Mouse (Mus musculus) thymus, postnatal 14 days (tissue): Measurements from ENCODE around the gene Brpf3.
"Not testable (repeated sequence)": the region's sequence is repeated elsewhere in the genome, so short reads cannot be mapped to it uniquely, and the experiment has no call there.

Experiments
- DNase-seq: peaks from one replicate; pipeline ENCODE4 v3.0.0; 2021

Brpf3 gene

GRCm38 (mm10) chr17:28831065-28831464 is 30.2 kb downstream of the Brpf3 start:
- DNase-seq = no peak

GRCm38 (mm10) chr17:28832040-28832439 is 31.1 kb downstream of the Brpf3 start:
- no peak for DNase-seq

DNA sequence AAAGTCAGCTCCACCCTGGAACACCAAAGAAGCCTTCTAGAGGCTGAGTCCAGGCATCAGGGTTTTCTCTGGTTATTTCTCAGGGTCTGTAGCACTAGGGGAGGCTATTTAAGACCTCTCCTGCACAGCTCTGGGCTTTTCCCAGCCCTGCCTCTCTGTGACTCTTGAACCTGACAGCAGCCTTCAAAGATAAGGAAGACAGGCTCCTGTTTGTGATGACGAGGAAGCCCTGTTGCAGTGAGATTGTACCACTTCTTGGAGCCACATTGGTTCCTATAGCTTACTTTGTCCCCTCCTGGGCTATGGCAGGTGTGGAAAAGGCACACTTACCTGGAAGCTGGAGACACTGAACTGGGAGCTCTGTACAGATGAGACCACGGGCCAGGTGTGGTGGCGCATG is 32.0 kb downstream of the Brpf3 start:
- DNase-seq = no peak

GRCm38 (mm10) chr17:28834676-28835075 is 33.8 kb downstream of the Brpf3 start:
- peak; percentile 52 for DNase-seq

DNA sequence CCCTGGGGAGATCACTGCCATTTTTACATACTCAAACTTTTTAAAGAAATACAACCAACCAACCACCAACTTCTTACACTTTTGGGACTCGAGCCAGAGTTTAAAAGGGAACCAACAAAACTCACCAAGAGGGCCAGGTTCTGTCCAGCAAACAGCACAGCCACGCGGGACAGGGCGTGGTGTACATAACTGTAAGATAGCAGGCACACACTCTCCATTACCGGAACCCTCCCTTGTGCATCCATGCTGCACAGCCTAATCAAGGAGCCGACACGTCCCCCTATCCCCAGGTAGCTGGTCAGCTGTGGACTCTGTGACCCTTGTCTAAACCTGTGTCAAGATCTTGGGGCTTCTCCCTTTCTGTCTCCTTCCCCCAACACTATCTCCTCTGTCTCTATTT is 37.0 kb downstream of the Brpf3 start:
- no peak for DNase-seq

- DNase-seq = not testable (repeated sequence)
These were observed 41.1 kb downstream of the Brpf3 start for GRCm38 (mm10) chr17:28841947-28842346.

- no peak for DNase-seq
These were observed 42.8 kb downstream of the Brpf3 start for GRCm38 (mm10) chr17:28843665-28844064.

DNA sequence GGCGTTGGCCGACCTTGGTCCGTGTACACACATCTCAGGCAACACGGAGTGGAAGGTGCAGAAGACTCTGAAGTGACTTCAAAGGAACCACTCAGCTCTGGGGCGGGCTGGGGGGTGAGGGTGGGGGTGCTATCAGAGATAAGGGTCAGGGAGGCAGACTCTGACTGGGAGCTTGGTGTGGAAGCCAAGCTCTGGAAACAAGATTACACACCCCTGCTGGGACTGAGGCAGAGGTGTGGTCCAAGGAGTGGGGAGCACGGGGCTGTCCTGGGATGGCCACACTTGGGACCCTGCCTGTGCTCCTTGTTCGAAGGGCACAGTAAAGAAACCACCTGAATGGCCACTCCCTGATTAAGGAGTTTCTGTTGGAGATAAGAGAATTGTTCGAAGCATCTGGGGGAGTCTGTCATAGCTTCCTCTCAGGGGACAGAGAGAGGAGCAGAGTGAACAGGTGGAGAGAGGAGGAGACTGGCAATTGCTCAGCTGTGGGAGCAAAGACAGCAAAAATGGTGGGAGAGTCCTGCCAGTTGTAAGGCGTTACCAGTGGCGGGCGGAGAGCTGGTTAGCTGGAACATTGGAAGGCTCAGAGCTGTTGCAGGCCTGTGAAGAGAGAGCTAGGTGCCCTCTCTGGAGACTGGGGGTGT is 46.2 kb downstream of the Brpf3 start:
- no peak for DNase-seq

DNA sequence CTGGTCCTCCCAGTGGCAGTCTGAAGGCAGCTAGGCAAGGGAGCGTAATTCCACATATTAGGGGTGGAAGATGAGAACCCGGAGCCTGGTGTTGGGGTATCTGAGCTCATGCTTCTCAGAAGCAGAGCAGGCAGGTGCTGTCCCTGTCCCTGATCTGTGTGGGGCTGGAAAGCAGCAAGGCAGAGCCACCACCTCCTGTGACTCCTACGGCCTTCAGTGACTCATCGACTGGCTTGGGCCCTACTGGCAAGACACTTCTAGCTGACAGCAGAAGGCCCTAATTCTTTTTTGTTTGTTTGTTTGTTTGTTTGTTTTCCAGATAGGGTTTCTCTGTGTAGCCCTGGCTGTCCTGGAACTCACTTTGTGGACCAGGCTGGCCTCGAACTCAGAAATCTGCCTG is 49.6 kb downstream of the Brpf3 start:
- no peak for DNase-seq

- no peak for DNase-seq
These were observed 53.5 kb downstream of the Brpf3 start for GRCm38 (mm10) chr17:28854377-28854776.

DNA sequence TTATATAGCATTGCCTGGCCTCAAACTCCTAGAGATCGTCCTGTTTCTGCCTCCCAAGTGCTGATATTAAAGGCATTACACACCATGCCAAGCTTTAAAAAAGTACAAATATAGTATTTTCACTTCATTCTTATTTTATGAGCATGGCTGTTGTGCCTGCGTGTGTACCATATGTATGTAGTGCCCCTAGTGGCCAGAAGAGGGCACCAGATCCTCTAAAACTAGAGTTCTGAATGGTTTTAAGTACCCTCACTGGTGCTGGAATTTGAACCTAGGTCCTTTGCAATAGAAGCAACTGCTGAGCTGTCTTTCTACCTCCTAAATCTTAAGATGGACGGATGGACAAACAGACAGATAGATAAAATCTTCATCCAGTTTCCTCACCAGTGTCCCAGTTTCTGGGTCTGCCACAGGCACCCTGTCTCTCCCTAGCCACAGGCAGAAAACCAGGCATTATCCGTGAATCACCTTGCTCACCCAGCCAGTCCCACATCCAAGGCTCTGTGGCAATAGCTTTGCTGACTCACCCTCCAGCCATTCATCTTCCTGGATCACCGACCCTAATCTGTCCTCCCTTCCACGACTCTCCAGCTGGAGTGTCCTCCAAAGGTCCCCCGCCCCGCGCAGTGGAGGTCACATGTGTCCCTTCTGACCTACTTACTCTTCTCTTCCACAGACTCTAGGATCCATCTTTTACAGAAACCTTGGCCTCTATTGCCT is 54.4 kb downstream of the Brpf3 start:
- peak; percentile 69 for DNase-seq

- no peak for DNase-seq
These were observed 55.1 kb downstream of the Brpf3 start for GRCm38 (mm10) chr17:28856030-28856429.

GRCm38 (mm10) chr17:28858205-28858604 is 57.3 kb downstream of the Brpf3 start, which contains the start of gene Pnpla1:
Gene Pnpla1 (plus strand): TSS chr17:28858411.
- peak; percentile 46 for DNase-seq

GRCm38 (mm10) chr17:28863926-28864325 is 63.0 kb downstream of the Brpf3 start:
- peak; percentile 65 for DNase-seq

GRCm38 (mm10) chr17:28864464-28864863 is 63.6 kb downstream of the Brpf3 start:
- no peak for DNase-seq

GRCm38 (mm10) chr17:28866921-28867320 is 66.0 kb downstream of the Brpf3 start:
- DNase-seq = no peak

DNA sequence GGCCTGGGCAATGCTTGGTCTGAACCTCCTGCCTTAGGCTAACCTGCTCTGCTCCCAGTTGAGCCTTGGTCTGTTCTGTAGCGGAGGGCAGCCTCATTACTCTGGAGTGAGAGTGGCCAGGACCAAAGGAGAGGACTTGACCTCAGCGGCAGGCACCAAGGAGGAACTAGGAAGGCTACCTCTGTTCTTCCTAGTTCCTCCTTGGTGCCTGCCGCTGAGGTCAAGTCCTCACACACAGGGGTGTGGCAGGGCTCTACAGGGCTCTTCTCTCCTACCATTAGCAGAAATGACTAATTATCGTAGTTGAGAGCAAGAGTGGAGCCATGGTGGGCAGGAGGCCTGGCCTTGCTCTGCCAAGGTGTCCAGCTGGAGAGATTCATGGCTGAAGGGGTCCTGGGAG is 66.5 kb downstream of the Brpf3 start:
- DNase-seq = no peak

GRCm38 (mm10) chr17:28869412-28870110 is 68.7 kb downstream of the Brpf3 start:
- no peak for DNase-seq

- no peak for DNase-seq
These were observed 69.5 kb downstream of the Brpf3 start for GRCm38 (mm10) chr17:28870435-28870834.

DNA sequence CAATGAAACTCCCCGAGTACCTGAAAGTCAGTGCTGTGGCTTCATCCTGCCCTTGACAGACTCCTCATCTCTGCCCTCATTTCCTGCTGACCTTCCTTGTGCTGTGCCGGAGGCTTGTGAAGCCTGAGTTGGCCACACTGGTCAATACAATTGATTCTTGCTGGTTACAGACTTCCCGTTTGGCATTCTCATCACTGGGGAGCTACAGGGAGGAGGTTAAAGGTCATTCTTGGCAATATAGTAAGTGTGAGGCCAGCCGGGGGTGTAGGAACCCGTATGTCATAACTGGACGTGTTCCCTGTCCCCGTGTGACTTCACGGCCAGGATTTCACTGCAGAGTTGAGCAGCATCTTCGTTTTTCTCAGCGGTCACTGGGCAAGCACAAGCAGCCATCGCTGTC is 70.9 kb downstream of the Brpf3 start:
- no peak for DNase-seq

DNA sequence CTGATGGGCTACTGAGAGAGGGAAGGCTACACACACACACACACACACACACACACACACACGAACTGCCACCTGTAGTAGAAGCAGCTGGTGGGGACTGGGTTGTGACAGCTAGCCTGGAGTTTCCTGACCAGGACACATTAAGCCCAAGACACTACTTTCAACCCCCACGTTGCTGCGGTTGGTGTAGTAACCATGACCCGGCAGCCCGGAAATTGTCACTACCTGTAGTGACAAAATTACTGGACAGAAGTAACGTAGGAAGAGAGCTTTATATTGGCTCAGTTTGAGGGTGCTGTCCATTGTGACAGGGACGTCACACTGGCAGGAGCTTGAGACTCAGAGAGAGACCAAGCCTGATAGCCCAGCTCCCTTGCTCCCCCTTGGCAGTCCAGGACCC is 71.4 kb downstream of the Brpf3 start:
- DNase-seq = no peak

DNA sequence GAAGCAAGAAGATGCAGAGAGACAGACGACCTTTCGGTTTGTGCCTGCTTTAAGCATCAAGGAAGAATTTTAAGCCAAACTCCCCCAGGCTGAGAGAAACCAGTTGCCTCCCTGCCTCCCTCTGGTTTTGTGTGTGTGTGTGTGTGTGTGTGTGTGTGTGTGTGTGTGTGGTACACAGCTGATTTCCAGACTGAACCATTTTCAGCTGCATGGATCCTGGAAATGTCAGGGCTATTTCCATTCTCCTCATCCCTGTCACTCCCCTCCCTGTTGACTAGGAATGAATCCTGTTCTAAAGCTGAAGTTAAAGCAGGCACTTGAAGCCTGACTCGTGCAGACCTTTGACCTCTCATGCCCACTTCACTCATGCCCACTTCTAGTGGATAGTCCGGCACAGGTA is 73.3 kb downstream of the Brpf3 start:
- no peak for DNase-seq

DNA sequence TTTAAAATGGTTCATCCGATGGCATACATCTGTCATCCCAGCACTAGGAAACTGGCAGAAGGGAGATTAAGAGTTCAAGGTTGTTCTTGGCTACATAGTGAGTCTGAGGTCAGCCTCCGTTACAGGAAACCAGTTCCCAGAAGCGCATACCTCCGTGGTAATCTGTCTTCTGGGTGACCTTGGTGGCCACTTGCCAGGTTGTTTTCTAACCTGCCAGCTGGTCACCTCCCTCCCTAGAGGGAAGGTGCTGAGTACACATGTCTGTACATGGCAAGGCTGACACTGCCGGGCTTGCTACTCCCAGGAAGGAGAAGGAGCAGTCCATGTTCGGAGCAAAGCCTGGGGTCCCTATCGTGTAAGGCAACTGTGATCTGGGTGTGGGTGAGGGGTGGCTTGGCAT is 73.9 kb downstream of the Brpf3 start:
- no peak for DNase-seq

GRCm38 (mm10) chr17:28875316-28875715 is 74.4 kb downstream of the Brpf3 start:
- DNase-seq = no peak
